Mouse (Mus musculus) gastrocnemius, adult 18-20 months (tissue): ENCODE data around the gene Scyl2. TPM values are rescaled to one million over a fixed set of nuclear protein-coding genes. Genes with fewer than 3 reads are reported as not detected.
"Not testable (repeated sequence)": the region's sequence is repeated elsewhere in the genome, so short reads cannot be mapped to it uniquely, and the experiment has no call there.

Source experiments
- DNase-seq: peaks from one replicate; pipeline ENCODE4 v3.0.0; 2021; ENCODE audit warnings: low spot score
- total RNA-seq, 2 experiments: library from RNA; stranded (reverse); gene quantifications; 2 replicates each; pipeline ENCODE4 v1.2.3; 2021

The Scyl2 gene
- total RNA-seq, 2 experiments from 2014 or later, result 12.3 to 12.9 TPM

- DNase-seq, result no peak
Measured at GRCm38 (mm10) chr10:89680517-89680916, 5.6 kb downstream of the Scyl2 start.

GRCm38 (mm10) chr10:89679448-89679847, 6.6 kb downstream of the Scyl2 start:
- DNase-seq, result no peak

- no peak for DNase-seq
Measured at GRCm38 (mm10) chr10:89678054-89678453, 8.0 kb downstream of the Scyl2 start.

GRCm38 (mm10) chr10:89676609-89677008, 9.5 kb downstream of the Scyl2 start:
- no peak for DNase-seq

DNA sequence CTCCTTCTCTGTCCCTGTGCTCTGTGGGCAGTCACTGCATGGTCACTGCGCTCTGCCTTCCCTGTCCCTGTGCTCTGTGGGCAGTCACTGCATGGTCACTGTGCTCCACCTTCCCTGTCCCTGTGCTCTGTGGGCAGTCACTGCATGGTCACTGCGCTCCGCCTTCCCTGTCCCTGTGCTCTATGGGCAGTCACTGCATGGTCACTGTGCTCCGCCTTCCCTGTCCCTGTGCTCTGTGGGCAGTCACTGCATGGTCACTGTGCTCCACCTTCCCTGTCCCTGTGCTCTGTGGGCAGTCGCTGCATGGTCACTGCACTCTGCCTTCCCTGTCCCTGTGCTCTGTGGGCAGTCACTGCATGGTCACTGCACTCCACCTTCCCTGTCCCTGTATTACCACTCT, 15.7 kb downstream of the Scyl2 start:
- DNase-seq, result not testable (repeated sequence)

GRCm38 (mm10) chr10:89667571-89667970, 18.5 kb downstream of the Scyl2 start:
- no peak for DNase-seq

- no peak for DNase-seq
Measured at GRCm38 (mm10) chr10:89665679-89666078, 20.4 kb downstream of the Scyl2 start.

DNA sequence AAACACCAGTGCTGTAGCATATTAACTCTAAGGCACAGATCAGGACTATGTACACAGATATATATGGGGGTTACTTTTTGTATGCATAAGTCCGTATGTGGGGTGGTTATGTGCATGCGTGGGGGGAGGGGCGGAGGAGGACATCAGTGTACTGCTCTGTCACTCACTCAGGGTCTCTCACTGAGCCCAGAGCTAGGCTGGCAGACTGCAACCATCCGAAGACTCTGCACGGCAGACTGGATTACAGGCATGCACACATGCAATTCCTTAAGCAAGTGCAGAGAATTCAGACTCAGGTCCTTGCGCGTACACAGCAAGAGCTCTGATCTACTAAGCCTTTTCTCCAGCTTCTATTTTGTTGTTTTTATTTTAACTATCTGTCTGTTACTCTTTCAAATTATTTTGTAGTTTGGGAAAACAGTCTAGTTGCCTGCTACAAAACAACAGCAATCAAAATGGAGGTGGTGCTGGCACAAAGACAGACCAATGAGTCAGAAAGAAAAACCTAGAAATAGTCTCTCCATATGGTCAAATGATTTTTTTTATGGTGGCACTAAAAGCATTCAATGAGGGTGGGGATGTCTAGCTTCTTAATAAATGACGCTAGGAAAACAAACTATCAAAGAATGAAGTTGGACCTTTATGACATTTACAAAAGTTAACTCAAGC, 21.0 kb downstream of the Scyl2 start:
- no peak for DNase-seq

GRCm38 (mm10) chr10:89656366-89656765, 29.7 kb downstream of the Scyl2 start:
- DNase-seq, result no peak

DNA sequence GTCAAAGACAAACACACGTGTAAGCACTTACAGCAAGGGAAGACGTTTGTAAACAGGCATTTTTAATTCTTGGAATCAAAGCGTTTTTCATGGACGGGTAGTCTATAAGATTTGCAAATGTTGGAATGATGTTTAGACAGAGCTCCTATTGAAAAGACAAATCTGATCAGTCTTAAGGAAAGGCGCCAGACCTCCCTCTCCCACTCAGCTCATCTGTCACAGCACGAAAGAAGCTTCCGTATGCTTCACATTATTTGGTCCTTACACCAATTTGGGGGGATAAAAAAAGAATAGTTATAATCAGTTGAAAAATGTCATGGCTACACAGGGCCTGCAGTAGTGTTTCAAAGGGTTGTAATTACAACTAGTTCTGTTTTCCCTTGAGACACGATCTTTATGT, 33.2 kb downstream of the Scyl2 start:
- no peak for DNase-seq

- DNase-seq, result no peak
Measured at GRCm38 (mm10) chr10:89651691-89652090, 34.4 kb downstream of the Scyl2 start.

GRCm38 (mm10) chr10:89646918-89647317, 39.2 kb downstream of the Scyl2 start:
- no peak for DNase-seq

GRCm38 (mm10) chr10:89637001-89637400, 49.1 kb downstream of the Scyl2 start:
- DNase-seq, result no peak

DNA sequence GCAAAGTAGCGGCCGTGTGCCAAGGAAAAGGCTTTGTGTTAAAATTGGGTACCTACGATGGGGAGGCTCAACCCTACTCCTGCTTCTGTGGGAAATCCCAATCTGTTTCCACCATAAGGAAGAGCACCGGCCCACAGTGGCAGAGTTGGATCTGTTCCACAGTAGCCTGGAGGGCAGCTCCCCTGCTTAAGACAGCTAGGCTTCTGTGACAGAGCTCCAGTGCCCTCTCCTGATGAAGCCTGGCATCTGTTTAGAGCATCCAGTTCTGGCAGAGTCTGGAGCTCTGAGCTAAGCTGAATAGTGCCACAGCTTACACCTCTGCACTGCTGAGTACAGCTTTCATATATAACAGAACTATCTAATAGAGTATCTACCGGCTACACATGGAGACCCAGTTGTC, 51.1 kb downstream of the Scyl2 start:
- DNase-seq, result no peak

GRCm38 (mm10) chr10:89633736-89634426, 52.2 kb downstream of the Scyl2 start:
- no peak for DNase-seq

GRCm38 (mm10) chr10:89633121-89633520, 53.0 kb downstream of the Scyl2 start:
- DNase-seq, result no peak

GRCm38 (mm10) chr10:89631831-89632230, 54.3 kb downstream of the Scyl2 start:
- no peak for DNase-seq

DNA sequence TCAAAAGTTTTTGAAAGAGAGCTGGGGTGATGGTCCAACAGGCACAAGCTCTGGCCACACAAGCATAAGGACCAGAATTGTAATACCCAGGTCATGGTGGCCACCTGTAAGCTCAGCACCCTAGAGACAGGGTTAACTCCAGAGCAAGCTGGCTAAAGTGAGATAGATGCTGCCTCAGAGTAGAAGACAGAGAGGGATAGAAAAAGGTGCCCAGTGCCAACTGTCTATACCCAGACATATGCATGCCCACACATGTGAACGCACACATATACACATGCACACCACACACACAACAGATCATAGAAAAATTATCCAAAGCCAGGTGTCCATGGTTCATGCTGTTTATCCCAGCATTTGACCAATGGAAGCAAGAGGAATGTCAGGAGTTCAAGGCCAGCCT, 55.5 kb downstream of the Scyl2 start:
- DNase-seq, result no peak

GRCm38 (mm10) chr10:89630052-89630451, 56.0 kb downstream of the Scyl2 start:
- DNase-seq, result peak; percentile 57

DNA sequence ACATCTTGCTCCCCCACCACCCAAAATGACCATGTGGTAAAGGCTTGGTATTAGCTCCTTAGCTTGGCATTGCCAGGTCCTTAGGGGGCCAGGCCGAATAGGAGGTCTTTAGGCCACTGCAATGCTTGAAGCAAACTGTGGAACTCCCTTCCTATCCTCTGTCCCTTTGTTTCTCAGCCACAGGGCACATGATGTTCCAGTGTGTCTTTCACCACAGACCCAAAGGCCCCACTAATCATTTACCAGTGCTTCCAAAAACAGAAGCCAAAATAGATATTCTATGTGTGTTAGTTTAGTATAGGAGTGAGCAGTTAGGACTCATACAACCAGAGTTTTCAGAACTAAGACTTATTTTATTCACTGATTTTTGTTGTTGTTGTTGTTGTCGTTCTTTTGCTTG, 59.4 kb downstream of the Scyl2 start:
- no peak for DNase-seq

DNA sequence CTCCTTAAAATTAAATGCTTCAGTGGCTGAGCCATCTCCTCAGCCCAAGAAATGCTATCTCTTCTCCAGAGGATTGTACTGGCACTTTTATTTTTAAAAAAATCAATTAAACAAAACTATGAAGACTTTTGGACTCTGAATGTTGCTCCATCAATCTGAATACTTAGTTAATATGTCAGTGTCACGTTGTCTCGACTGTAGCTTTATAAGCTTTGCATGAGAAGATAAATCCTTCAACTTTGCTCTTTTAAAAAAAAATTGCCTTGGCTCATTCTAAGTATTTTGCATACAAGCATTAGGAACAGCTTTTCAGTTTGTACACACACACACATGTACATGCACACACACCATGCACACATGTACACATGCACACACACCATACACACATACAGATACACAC, 61.9 kb downstream of the Scyl2 start:
- DNase-seq, result no peak

DNA sequence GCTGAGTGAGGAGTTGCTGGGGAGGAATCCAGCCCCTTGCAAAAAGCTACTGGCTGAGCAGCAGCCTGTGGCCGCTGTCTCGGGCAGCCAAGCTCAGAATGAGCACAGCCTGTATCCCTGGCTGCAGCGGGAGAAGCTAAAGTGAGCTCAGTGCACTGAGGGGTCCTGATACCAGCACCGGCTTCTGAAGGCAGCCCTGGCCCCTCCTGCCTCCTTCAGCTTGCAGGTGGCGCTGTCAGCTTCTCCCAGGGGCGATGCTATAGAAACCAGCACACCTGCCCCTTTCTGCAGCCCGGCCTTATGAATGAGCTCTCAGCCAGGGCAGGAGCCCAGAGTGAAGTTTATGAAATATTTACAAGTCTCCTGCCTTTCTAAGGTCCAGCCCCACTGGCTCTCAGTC, 65.0 kb downstream of the Scyl2 start, which contains the start of gene Slc17a8:
Gene Slc17a8, minus strand, starts transcription at position 125 of the 400 bp plus-strand sequence.
- no peak for DNase-seq

GRCm38 (mm10) chr10:89599311-89599710, 86.8 kb downstream of the Scyl2 start:
- DNase-seq, result peak; percentile 36
